Mouse (Mus musculus) brain, adult 10 weeks (tissue): ENCODE measurements around the gene Cep350. TPM values are rescaled to one million over a fixed set of nuclear protein-coding genes. Genes with fewer than 3 reads are reported as not detected.

Source experiments
- polyA plus RNA-seq: library from polyadenylated mRNA; stranded (reverse); fragments of 350-450 nt; fragmentation: Illumina TruSeq; extraction: RNeasy Lipid Tissue Mini Kit (QIAGEN cat#74804); gene quantifications from one replicate; pipeline ENCODE4 v1.2.3, GENCODE M21; 2015; ENCODE audit warnings: low read depth, low replicate concordance

Gene Cep350
- polyA plus RNA-seq, result 16.0 TPM

GRCm38 (mm10) chr1:155973068-155973718 lies at the start of gene Cep350:
Cep350 (minus strand) TSS chr1:155973255.

GRCm38 (mm10) chr1:155812581-155813499 lies 160.2 kb downstream of the Cep350 start, which contains the start of gene Qsox1:
Qsox1 (minus strand) TSS chr1:155812889.

Other genes with a start within 250 kb of the Cep350 start
- 0.33 TPM for gene Lhx4, start 221.6 kb downstream of the Cep350 start, polyA plus RNA-seq
- gene Qsox1, start 160.4 kb downstream of the Cep350 start, polyA plus RNA-seq, result 25.0 TPM
- 46.3 TPM for gene Tor1aip2, start 62.1 kb upstream of the Cep350 start, polyA plus RNA-seq
- gene Tor1aip1, start 63.2 kb upstream of the Cep350 start, polyA plus RNA-seq, result 23.8 TPM
- 6.4 TPM for gene Fam163a, start 231.8 kb upstream of the Cep350 start, polyA plus RNA-seq